Mouse (Mus musculus) CH12.LX (cell line): Measurements from ENCODE around the gene Creb1. TPM values are rescaled to one million over a fixed set of nuclear protein-coding genes. Genes with fewer than 3 reads are reported as not detected.

Experiments used
- DNase-seq: peaks from one replicate; pipeline ENCODE4 v3.0.0-alpha.2; 2013; ENCODE audit errors: extremely low read depth
- H3K27ac ChIP-seq: 2 replicates; pipeline ENCODE4 v1.5.1; 2012; ENCODE audit warnings: low read depth, mild to moderate bottlenecking, control low read depth, moderate library complexity; ENCODE audit not compliant: insufficient read depth
- H3K27me3 ChIP-seq: replicated peaks from 2 replicates; pipeline ENCODE3; 2012; ENCODE audit warnings: inconsistent platforms
- H3K36me3 ChIP-seq, 2 experiments: replicated peaks in 1 of 2; 2 replicates each; pipeline versions ENCODE3 to v1.6.1; 2012; ENCODE audit warnings: inconsistent platforms in 1 of 2, low read length in 1 of 2, mild to moderate bottlenecking in 1 of 2, mixed read lengths in 1 of 2, moderate library complexity in 1 of 2; ENCODE audit not compliant: control insufficient read depth in 1 of 2, insufficient read depth in 1 of 2
- H3K4me1 ChIP-seq, 2 experiments: 2 replicates each; pipeline ENCODE4 v1.6.1; 2012; ENCODE audit warnings: inconsistent platforms in 1 of 2, moderate library complexity in 1 of 2; ENCODE audit not compliant: insufficient read depth in 2 of 2, control insufficient read depth in 1 of 2
- H3K4me2 ChIP-seq: 2 replicates; pipeline ENCODE4 v1.6.1; 2012; ENCODE audit warnings: low read depth, mild to moderate bottlenecking, control low read depth; ENCODE audit not compliant: poor library complexity, insufficient read depth, severe bottlenecking
- H3K4me3 ChIP-seq, 3 experiments: fragments of 150-350 bp in 1 of 3; sonication (generic) in 1 of 3; replicated peaks in 1 of 3; 2 replicates each; pipeline versions ENCODE3 to v1.5.1; 2011 to 2012; ENCODE audit warnings: low read depth in 2 of 3, low read length in 2 of 3, mild to moderate bottlenecking in 2 of 3, moderate library complexity in 2 of 3, control low read depth in 1 of 3, improper control_type of control experiment in 1 of 3, inconsistent platforms in 1 of 3, mixed read lengths in 1 of 3; ENCODE audit not compliant: poor library complexity in 1 of 3
- H3K79me2 ChIP-seq: replicated peaks from 2 replicates; pipeline ENCODE4 v1.6.1; 2012; ENCODE audit warnings: mild to moderate bottlenecking, moderate library complexity; ENCODE audit not compliant: control insufficient read depth, poor library complexity, insufficient read depth, severe bottlenecking; ENCODE audit errors: extremely low read depth
- H3K9ac ChIP-seq: 2 replicates; pipeline ENCODE4 v1.6.1; 2012; ENCODE audit warnings: low read depth, mild to moderate bottlenecking, control low read depth, moderate library complexity; ENCODE audit not compliant: insufficient read depth
- H3K9me3 ChIP-seq: replicated peaks from 2 replicates; pipeline ENCODE3; 2012; ENCODE audit warnings: low read length, inconsistent platforms, mixed read lengths
- CHD1 ChIP-seq: IDR thresholded peaks from 2 replicates; pipeline ENCODE4 v1.6.1; 2012; ENCODE audit warnings: low read depth, low read length, improper control_type of control experiment, inconsistent platforms
- CHD2 ChIP-seq: IDR thresholded peaks from 2 replicates; pipeline ENCODE4 v1.6.1; 2011; ENCODE audit warnings: low read length, improper control_type of control experiment
- CTCF ChIP-seq, 2 experiments: IDR thresholded peaks in 1 of 2; conservative IDR thresholded peaks in 1 of 2; 2 replicates each; pipeline ENCODE4 v1.5.1; 2011 to 2012; ENCODE audit warnings: low read depth in 2 of 2, low read length in 2 of 2, improper control_type of control experiment in 1 of 2, inconsistent platforms in 1 of 2, mild to moderate bottlenecking in 1 of 2, moderate library complexity in 1 of 2
- E2F4 ChIP-seq: IDR thresholded peaks from 2 replicates; pipeline ENCODE4 v1.6.1; 2011; ENCODE audit warnings: low read depth, low read length, improper control_type of control experiment; ENCODE audit not compliant: insufficient replicate concordance
- ELF1 ChIP-seq: IDR thresholded peaks from 2 replicates; pipeline ENCODE4 v1.6.1; 2014; ENCODE audit warnings: low read depth, mild to moderate bottlenecking, inconsistent platforms, low read length, improper control_type of control experiment
- EP300 ChIP-seq: IDR thresholded peaks from 2 replicates; pipeline ENCODE4 v1.6.1; 2011; ENCODE audit warnings: low read length, improper control_type of control experiment
- GABPA ChIP-seq: IDR thresholded peaks from 2 replicates; pipeline ENCODE4 v1.6.1; 2012; ENCODE audit warnings: low read depth, low read length, improper control_type of control experiment, inconsistent platforms; ENCODE audit not compliant: insufficient replicate concordance
- HCFC1 ChIP-seq: IDR thresholded peaks from 2 replicates; pipeline ENCODE4 v1.6.1; 2012; ENCODE audit warnings: low read depth, mild to moderate bottlenecking, inconsistent platforms, low read length, improper control_type of control experiment
- IRF4 ChIP-seq: IDR thresholded peaks from 2 replicates; pipeline ENCODE4 v1.6.1; 2014; ENCODE audit warnings: low read depth, mild to moderate bottlenecking, inconsistent platforms, low read length, improper control_type of control experiment
- JUN ChIP-seq: IDR thresholded peaks from 2 replicates; pipeline ENCODE4 v1.6.1; 2011; ENCODE audit warnings: low read depth, mild to moderate bottlenecking, low read length, improper control_type of control experiment, moderate library complexity; ENCODE audit not compliant: insufficient read depth
- JUND ChIP-seq: conservative IDR thresholded peaks from 2 replicates; pipeline ENCODE4 v1.6.1; 2011; ENCODE audit warnings: low read depth, low read length, improper control_type of control experiment
- KAT2A ChIP-seq: IDR thresholded peaks from 2 replicates; pipeline ENCODE4 v1.6.1; 2012; ENCODE audit warnings: low read length, improper control_type of control experiment, inconsistent platforms; ENCODE audit not compliant: insufficient replicate concordance
- MAFK ChIP-seq: IDR thresholded peaks from 2 replicates; pipeline ENCODE4 v1.6.1; 2011; ENCODE audit warnings: low read length, improper control_type of control experiment; ENCODE audit not compliant: insufficient replicate concordance
- MAX ChIP-seq: IDR thresholded peaks from 2 replicates; pipeline ENCODE4 v1.6.1; 2011; ENCODE audit warnings: low read length, improper control_type of control experiment
- MEF2A ChIP-seq: IDR thresholded peaks from 2 replicates; pipeline ENCODE4 v1.6.1; 2014; ENCODE audit warnings: low read depth, mild to moderate bottlenecking, inconsistent platforms, low read length, improper control_type of control experiment, borderline replicate concordance
- MXI1 ChIP-seq: IDR thresholded peaks from 2 replicates; pipeline ENCODE4 v1.6.1; 2011; ENCODE audit warnings: mild to moderate bottlenecking, low read depth, low read length, improper control_type of control experiment
- POLR2A ChIP-seq: IDR thresholded peaks from 2 replicates; pipeline ENCODE4 v1.6.1; 2011; ENCODE audit warnings: low read depth, mild to moderate bottlenecking, improper control_type of control experiment, low read length
- POLR2AphosphoS2 ChIP-seq: IDR thresholded peaks from 2 replicates; pipeline ENCODE4 v1.6.1; 2011; ENCODE audit warnings: low read depth, low read length, improper control_type of control experiment
- RCOR1 ChIP-seq: conservative IDR thresholded peaks from 2 replicates; pipeline ENCODE4 v1.6.1; 2012; ENCODE audit warnings: low read depth, mild to moderate bottlenecking, inconsistent platforms, low read length, improper control_type of control experiment
- SIN3A ChIP-seq: IDR thresholded peaks from 2 replicates; pipeline ENCODE4 v1.6.1; 2012; ENCODE audit warnings: low read length, improper control_type of control experiment, inconsistent platforms
- TBP ChIP-seq: conservative IDR thresholded peaks from 2 replicates; pipeline ENCODE4 v1.6.1; 2011; ENCODE audit warnings: low read depth, low read length, improper control_type of control experiment
- TCF12 ChIP-seq: IDR thresholded peaks from 2 replicates; pipeline ENCODE4 v1.6.1; 2014; ENCODE audit warnings: low read depth, mild to moderate bottlenecking, inconsistent platforms, low read length, improper control_type of control experiment
- UBTF ChIP-seq: IDR thresholded peaks from 2 replicates; pipeline ENCODE4 v1.6.1; 2012; ENCODE audit warnings: low read depth, mild to moderate bottlenecking, inconsistent platforms, low read length, improper control_type of control experiment, moderate library complexity
- USF1 ChIP-seq: IDR thresholded peaks from 2 replicates; pipeline ENCODE4 v1.6.1; 2014; ENCODE audit warnings: low read depth, mild to moderate bottlenecking, inconsistent platforms, low read length, improper control_type of control experiment
- USF2 ChIP-seq: conservative IDR thresholded peaks from 2 replicates; pipeline ENCODE4 v1.6.1; 2011; ENCODE audit warnings: low read depth, low read length, improper control_type of control experiment
- ZC3H11A ChIP-seq: IDR thresholded peaks from 2 replicates; pipeline ENCODE4 v1.6.1; 2012; ENCODE audit warnings: low read depth, mild to moderate bottlenecking, inconsistent platforms, low read length, improper control_type of control experiment
- ZMIZ1 ChIP-seq: IDR thresholded peaks from 2 replicates; pipeline ENCODE4 v1.6.1; 2012; ENCODE audit warnings: low read depth, mild to moderate bottlenecking, inconsistent platforms, low read length, improper control_type of control experiment
- dilution Hi-C: fragments of 300-500 bp; cut with MboI; formaldehyde crosslinking; loops from 2 replicates; pipeline ENCODE4 v1.14.3; 2020; ENCODE audit warnings: low sequenced_read_pairs; ENCODE audit not compliant: extremely low pct_unique_long_range_greater_than_20kb, extremely low pct_ligation_motif_present
- in situ Hi-C: fragments of 300-500 bp; cut with MboI; formaldehyde crosslinking; loops from 3 replicates; pipeline ENCODE4 v1.14.3; 2019; ENCODE audit warnings: low sequenced_read_pairs, low pct_ligation_motif_present, low pct_unique_long_range_greater_than_20kb, mixed read lengths
- polyA plus RNA-seq: library from polyadenylated mRNA; unstranded; fragments of >175 nt; gene quantifications from 2 replicates; pipeline ENCODE4 v1.2.1, GENCODE M21; 2012; ENCODE audit warnings: low read depth; ENCODE audit not compliant: insufficient read length
- total RNA-seq, 2 experiments: library from RNA; depleted of rRNA; stranded (reverse); fragments of 300-350 nt in 1 of 2; fragments of >200 nt in 1 of 2; gene quantifications; 2 replicates each; pipeline ENCODE4 v1.2.3; 2012 to 2014

The Creb1 gene
- total and polyA plus RNA-seq, 3 experiments, result 21.0 to 42.8 (median 24.2) TPM

DNA sequence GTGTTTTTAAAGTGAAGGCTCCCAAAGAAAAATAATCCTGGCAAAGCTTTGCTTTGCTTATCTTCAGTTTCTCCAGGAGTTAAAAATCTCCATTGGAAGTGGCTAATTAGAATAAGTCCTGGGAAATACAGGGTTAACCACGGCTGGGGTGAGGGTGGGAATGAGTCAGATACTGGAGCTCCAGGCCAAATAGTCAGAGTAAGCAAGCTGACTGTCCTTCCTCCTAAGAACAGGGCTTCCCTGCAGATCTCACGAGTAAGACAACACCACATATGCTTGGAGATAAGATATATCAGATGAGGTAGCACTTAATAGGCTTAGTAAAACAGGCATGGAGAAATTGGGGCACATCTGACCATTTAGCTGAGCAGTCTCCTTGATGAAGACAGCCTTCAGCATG lies 19.5 kb downstream of the Creb1 start:
- DNase-seq, result no peak
- Histone ChIP-seq H3K4me1 (peaks cover 2 to 28% of the 10 kb centered on the region in 2 experiments; a peak in 3 of 4 replicates), H3K27ac (no peak overlapping the region), H3K9me3 (no peaks in the 10 kb centered on the region), H3K9ac (no peak overlapping the region), H3K79me2 (peaks cover 6% of the 10 kb centered on the region), H3K27me3 (no peaks in the 10 kb centered on the region), H3K36me3 (peaks cover 8 to 54% of the 10 kb centered on the region in 2 experiments), H3K4me3 (no peak overlapping the region), H3K4me2 (no peak overlapping the region)
- TF ChIP-seq MXI1 (no peak), CHD1 (no peak), TBP (no peak), POLR2A (no peak), USF2 (no peak), JUN (no peak), IRF4 (no peak), CTCF (conservative IDR thresholded peaks at IDR 0.05 in 1 of 2, IDR thresholded peaks at IDR 0.05 in 1 of 2; ENCODE audit: low read depth in 2 of 2, low read length in 2 of 2) (no peak), ZMIZ1 (no peak), TCF12 (no peak), GABPA (no peak), MAX (no peak), UBTF (no peak), CHD2 (no peak), JUND (no peak), KAT2A (no peak), USF1 (no peak), SIN3A (no peak)
- in situ Hi-C loops, result no loop called here
- dilution Hi-C loops, result no loop called here

DNA sequence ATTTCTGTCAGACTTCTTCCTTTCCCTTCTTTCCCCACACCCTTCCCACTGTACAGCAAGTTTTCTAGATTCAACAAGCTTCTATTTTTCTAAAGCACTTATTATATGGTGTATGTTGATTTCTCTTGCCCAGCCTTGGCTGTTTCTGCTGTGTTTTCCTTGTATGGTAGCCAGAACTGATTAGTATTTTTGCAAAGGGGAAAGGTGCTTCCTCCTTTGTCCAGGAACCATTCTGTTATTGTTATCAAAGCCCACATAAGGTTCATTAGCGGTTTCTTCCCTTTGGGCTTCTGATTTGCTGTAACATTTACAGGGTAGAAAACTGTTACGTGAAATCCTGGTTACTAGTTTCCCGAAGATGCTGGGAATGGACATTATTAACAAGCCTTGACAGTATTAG lies 27.7 kb downstream of the Creb1 start:
- no peak for TF ChIP-seq CHD2
- no peak for TF ChIP-seq ZC3H11A
- TF ChIP-seq POLR2AphosphoS2, result no peak
- TF ChIP-seq E2F4, result no peak
- TF ChIP-seq MEF2A, result no peak
- TF ChIP-seq EP300, result no peak
- no peak for TF ChIP-seq MAFK
- TF ChIP-seq ELF1, result no peak
- no peak for TF ChIP-seq KAT2A
- TF ChIP-seq HCFC1, result no peak
- no peak for TF ChIP-seq MAX
- no peak for TF ChIP-seq SIN3A
- no peak for TF ChIP-seq RCOR1
- no peak for TF ChIP-seq GABPA
- no peak overlapping the region for H3K9ac ChIP-seq
- in situ Hi-C loops (no loop called here), dilution Hi-C loops (no loop called here)
- H3K4me3 ChIP-seq, result no peak overlapping the region
- peaks cover 21 to 63% of the 10 kb centered on the region in 2 experiments for H3K36me3 ChIP-seq
- peaks cover 5% of the 10 kb centered on the region for H3K9me3 ChIP-seq
- no peak for DNase-seq
- no peak overlapping the region for H3K27ac ChIP-seq
- no peak overlapping the region for H3K4me2 ChIP-seq
- H3K27me3 ChIP-seq, result no peaks in the 10 kb centered on the region
- H3K4me1 ChIP-seq, result no peaks in the 10 kb centered on the region
- no peaks in the 10 kb centered on the region for H3K79me2 ChIP-seq
